Mouse (Mus musculus) right cerebral cortex, postnatal 4 days (tissue): ENCODE results near the gene Ston2.
"Not testable (repeated sequence)": the region's sequence is repeated elsewhere in the genome, so short reads cannot be mapped to it uniquely, and the experiment has no call there.

Source experiments
- DNase-seq: peaks from one replicate; pipeline ENCODE4 v3.0.0-alpha.2; 2022

Ston2 gene

GRCm38 (mm10) chr12:91748241-91748865 is 39.8 kb downstream of the Ston2 start:
- peak; percentile 14 for DNase-seq

- DNase-seq: not testable (repeated sequence)
Measured at GRCm38 (mm10) chr12:91746839-91747238, 41.3 kb downstream of the Ston2 start.

- DNase-seq: no peak
Measured at GRCm38 (mm10) chr12:91745758-91746290, 42.4 kb downstream of the Ston2 start.

GRCm38 (mm10) chr12:91744091-91744490 is 44.1 kb downstream of the Ston2 start:
- DNase-seq: no peak

GRCm38 (mm10) chr12:91742916-91743315 is 45.3 kb downstream of the Ston2 start:
- DNase-seq: no peak

GRCm38 (mm10) chr12:91738381-91738780 is 49.8 kb downstream of the Ston2 start:
- no peak for DNase-seq

DNA sequence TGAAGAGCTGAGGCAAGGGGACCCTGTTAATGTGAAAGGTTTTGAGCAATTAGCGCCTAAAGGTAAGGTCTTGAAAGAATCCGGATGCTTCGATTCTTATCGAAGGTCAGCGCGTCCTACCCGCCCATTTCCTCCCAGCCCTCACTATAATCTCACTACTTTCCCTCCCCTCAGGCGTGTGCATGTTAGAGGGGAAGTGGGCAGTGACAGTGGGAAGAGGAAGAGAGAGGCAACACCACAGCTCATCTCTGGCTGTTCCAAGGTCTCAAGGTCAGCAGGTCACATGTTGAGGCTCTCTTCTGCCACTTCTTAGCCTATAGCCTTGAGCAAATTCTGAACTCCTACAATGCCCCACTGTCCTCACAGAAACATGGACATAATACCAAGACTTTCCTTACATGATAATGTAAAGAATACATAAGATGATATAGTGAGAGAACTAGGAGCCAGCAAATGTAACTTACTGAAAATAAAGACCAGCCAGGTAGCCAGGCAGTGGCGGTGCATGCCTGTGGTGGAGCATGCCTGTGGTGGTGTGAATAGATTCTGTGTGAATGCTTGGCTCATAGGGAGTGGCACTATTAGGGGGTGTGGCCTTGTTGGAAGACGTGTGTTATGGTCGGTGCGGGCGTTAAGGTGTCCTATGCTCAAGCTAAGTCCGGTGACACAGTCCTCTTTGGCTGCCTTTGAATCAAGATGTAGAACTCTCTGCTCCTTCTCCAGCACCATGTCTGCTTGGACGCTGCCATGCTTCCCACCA is 51.8 kb downstream of the Ston2 start:
- DNase-seq: no peak

- DNase-seq: no peak
Measured at GRCm38 (mm10) chr12:91734246-91735027, 53.8 kb downstream of the Ston2 start.

- peak; percentile 29 for DNase-seq
Measured at GRCm38 (mm10) chr12:91732729-91733448, 55.3 kb downstream of the Ston2 start.

DNA sequence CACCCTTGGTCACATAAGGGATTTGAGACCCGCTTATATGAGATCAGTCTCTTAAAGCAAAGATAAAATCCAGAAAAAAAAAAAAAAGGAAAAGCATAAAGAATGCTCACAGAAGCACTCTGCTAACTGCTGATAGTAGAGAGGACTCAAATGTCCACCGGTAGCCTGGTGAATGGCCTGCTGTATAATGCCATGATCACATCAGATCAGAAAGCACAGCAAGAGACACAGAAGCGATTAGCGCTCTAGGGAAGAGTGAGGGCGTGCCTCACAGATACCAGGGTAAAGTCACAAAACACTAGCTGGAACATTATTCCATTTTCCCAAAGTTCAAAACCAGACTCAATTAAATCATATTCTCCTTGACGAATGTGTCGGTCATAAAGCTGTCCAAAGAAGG is 62.0 kb downstream of the Ston2 start:
- DNase-seq: no peak

GRCm38 (mm10) chr12:91723912-91724311 is 64.3 kb downstream of the Ston2 start:
- no peak for DNase-seq

GRCm38 (mm10) chr12:91719134-91719533 is 69.1 kb downstream of the Ston2 start:
- DNase-seq: no peak

- no peak for DNase-seq
Measured at GRCm38 (mm10) chr12:91715686-91716085, 72.5 kb downstream of the Ston2 start.

GRCm38 (mm10) chr12:91713358-91713757 is 74.8 kb downstream of the Ston2 start:
- no peak for DNase-seq

GRCm38 (mm10) chr12:91711655-91712054 is 76.5 kb downstream of the Ston2 start:
- no peak for DNase-seq

DNA sequence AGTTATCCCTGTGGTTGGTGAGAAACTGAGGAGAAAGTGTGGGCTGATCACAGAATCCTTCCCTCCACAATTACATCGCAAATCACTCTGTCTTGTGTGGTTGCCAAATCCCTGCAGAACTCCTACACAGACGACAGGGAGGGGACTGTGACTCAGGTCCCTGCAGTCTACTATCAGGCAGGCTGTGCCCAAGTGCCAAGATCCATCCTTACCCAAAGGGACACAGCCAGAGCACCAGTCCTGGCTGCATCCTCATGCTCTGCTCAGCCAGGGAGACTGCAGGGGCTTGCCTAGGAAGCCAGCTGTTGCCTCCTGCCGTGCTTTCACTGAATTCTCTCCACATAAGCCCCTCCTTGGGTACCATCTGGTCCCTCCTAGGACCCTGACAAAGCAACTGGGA is 77.3 kb downstream of the Ston2 start:
- DNase-seq: peak; percentile 9

GRCm38 (mm10) chr12:91709634-91710033 is 78.6 kb downstream of the Ston2 start:
- no peak for DNase-seq

DNA sequence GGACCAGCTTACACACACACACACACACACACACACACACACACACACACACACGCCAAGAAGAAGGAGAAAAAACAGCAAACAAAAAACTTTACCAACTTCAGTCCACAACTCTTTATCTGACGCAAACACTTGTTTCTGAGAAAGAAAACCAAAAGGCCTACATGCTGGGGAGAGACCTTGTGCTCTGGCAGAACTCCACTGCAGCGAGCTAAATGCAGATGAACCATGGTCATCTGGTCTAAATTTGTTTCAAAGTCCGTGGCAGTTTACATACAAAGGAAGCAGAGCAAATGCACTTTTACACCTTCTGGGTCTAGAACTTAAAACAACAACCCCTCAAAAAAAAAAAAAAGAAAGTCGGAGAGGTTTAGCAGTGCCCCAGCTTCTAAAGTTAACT is 79.0 kb downstream of the Ston2 start:
- no peak for DNase-seq

- DNase-seq: peak; percentile 41
Measured at GRCm38 (mm10) chr12:91707807-91708206, 80.4 kb downstream of the Ston2 start.

GRCm38 (mm10) chr12:91703533-91703932 is 84.7 kb downstream of the Ston2 start:
- DNase-seq: no peak

DNA sequence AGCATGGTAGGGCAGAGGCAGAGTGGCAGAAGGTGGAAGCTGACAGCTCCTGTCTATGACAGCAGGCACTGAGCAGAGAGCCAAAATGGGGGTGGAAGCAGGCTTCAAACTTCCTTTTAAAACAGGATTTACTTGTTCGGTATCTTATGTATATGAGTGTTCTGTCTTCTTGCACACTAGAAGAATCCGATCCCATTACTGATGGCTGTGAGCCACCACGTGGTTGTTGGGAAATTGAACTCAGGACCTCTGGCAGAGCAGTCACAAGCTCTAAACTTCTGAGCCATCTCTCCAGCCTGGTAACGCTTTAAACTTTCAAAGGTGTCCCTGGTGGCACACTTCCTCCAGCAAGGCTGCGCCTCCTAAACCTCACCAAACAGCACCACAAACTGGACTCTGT is 85.4 kb downstream of the Ston2 start:
- no peak for DNase-seq

DNA sequence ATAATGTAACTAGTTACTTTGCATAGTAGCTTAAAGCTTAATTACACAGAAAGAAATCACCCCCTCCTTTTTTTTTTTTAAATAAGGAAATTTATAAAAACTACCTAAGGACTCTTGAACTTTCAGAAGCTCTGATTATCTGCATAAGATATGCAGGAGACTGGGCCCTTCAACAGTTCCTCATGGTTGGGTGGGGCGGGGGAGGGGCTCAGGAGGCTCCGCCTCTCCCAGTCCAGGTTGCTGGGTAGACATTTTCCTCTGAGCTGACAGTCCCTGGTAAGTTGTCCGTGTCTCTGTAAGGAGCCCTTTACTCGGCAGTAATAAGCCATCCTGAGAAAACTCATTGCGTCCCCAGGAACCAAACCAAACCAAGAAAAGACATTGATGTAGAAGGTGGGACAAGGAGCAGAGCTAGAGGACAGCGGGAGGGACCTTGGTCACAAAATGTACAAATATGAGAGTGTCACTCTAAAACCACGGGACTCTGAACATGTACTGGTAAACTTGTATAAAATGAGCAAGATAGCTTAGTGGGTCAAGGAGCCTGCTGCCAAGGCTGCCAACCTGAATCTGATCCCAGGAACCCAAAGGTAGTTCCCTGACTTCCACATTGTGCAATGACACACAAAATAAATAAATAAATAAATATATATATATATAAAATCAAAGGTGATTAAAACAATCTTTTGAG is 88.6 kb downstream of the Ston2 start:
- no peak for DNase-seq
